Mouse (Mus musculus) kidney, adult 10 weeks (tissue): ENCODE results near the gene Olfr1443. TPM values are rescaled to one million over a fixed set of nuclear protein-coding genes. Genes with fewer than 3 reads are reported as not detected.

ENCODE experiments used
- polyA plus RNA-seq: library from polyadenylated mRNA; stranded (reverse); fragments of 350-450 nt; fragmentation: Illumina TruSeq; extraction: RNeasy Lipid Tissue Mini Kit (QIAGEN cat#74804); gene quantifications from one replicate; pipeline ENCODE4 v1.2.3, GENCODE M21; 2014; ENCODE audit warnings: low read depth, low replicate concordance

Gene Olfr1443
- polyA plus RNA-seq: not detected

DNA sequence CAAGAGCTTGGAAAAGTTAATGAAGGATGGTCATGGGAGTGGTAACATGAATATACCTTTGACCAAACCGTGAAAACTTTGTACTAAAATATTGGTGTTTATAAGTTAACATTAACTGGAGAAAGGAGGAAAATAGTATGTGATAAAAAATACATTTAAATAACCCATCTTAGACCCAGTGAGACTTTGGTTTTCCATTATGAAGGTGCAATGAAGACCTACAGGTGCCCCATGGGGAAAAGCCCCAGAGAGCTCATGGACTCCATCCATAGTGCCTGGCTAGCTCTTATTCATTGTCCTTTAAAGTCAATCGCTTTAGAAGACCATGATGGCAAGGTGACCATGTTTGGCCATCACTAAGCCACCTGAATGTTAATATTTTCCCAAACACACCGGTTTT, at the start of gene Olfr1443:
Olfr1443 (plus strand) TSS at position 301 of the 400 bp plus-strand sequence.

DNA sequence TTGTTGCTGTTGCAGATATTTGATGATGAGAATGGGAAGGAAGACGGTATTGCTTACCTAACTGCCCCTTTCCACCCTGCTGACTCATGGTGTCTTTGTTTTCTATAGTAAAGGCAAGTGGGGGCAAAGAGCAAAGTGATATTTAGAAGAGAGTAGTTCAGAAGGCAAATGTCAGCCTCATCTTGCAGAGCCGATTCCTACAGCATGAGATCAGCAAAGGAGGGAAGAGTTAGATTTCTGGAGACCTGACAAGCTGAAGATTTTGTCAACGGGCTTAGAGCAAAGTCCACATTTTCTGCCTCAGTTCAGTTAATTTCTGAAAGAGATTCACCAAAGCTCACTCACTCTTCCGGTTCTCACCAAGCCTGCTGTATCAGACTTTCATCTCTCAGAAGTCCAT, 44.7 kb upstream of the Olfr1443 start, which contains the start of gene Glyat:
Glyat (plus strand) TSS at position 133 of the 400 bp plus-strand sequence.

DNA sequence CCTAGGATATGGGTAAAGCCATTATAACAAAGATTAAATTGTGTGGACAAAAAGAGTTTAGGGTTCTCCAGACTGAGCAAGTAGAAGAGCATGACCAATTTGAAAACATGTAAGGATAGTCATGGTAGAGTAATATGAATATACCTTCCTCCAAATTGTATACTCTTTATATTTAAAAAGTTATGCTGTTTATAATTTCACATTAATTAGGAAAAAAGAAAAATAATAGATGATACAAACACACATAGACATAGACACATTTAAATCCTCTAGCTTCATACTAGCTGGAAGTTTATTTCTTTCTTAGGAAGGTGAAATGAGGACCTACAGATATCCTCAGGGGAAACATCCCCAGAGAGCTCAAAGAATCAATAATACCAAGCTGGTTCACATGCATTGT, 7.8 kb upstream of the Olfr1443 start, which contains the start of gene Olfr1442:
Olfr1442 (plus strand) TSS at position 301 of the 400 bp plus-strand sequence.

DNA sequence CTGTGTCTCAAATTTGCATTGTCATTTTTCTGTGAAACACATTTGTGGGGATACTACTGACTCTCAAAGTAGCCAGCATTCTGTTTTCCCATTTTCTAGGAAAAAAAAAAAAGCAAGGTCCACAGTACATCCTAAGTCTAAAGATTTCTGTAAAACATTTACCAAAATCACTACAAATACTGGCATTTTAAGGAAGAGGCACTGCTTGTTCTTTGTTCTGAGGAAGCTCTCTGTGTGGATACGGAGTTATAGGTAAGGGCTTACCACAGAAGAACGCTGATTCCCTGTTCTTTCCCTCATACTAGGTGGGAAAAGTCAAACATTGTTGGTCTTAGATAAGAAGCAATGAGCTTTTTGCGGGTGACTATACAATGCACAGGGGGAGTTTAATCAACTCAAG, 17.7 kb downstream of the Olfr1443 start, which contains the start of gene Keg1:
Keg1 (plus strand) TSS at position 197 of the 400 bp plus-strand sequence.

Other genes with a start within 250 kb of the Olfr1443 start
- gene Mpeg1, start 217.3 kb upstream of the Olfr1443 start, polyA plus RNA-seq: 12.6 TPM
- 15.2 TPM for gene Dtx4, start 176.7 kb upstream of the Olfr1443 start, polyA plus RNA-seq
- gene Fam111a, start 132.4 kb upstream of the Olfr1443 start, polyA plus RNA-seq: 7.9 TPM
- gene Gm4952, start 78.1 kb upstream of the Olfr1443 start, polyA plus RNA-seq: 9.9 TPM
- gene Glyat, start 44.8 kb upstream of the Olfr1443 start, polyA plus RNA-seq: 2,240 TPM
- 1.2 TPM for gene Olfr1442, start 7.7 kb upstream of the Olfr1443 start, polyA plus RNA-seq
- gene Keg1, start 17.7 kb downstream of the Olfr1443 start, polyA plus RNA-seq: 3,688 TPM
- 3.8 TPM for gene Cntf, start 87.5 kb downstream of the Olfr1443 start, polyA plus RNA-seq
- gene Zfp91, start 118.0 kb downstream of the Olfr1443 start, polyA plus RNA-seq: 134 TPM
- 1.3 TPM for gene Lpxn, start 118.1 kb downstream of the Olfr1443 start, polyA plus RNA-seq
- not detected for gene Gm5244, start 168.6 kb downstream of the Olfr1443 start, polyA plus RNA-seq
- not detected for gene Olfr1444, start 179.2 kb downstream of the Olfr1443 start, polyA plus RNA-seq
- gene Olfr1445, start 205.7 kb downstream of the Olfr1443 start, polyA plus RNA-seq: not detected
- not detected for gene Olfr1446, start 215.4 kb downstream of the Olfr1443 start, polyA plus RNA-seq
- not detected for gene Olfr1447, start 225.6 kb downstream of the Olfr1443 start, polyA plus RNA-seq
- not detected for gene Olfr1448, start 246.3 kb downstream of the Olfr1443 start, polyA plus RNA-seq